Mouse (Mus musculus) gastrocnemius, adult 2 months (tissue): ENCODE results near the gene Gm49661. TPM values are rescaled to one million over a fixed set of nuclear protein-coding genes. Genes with fewer than 3 reads are reported as not detected.
A peak's percentile ranks its signal among the peaks of the same experiment; 100 is the strongest.

ENCODE experiments used
- DNase-seq: peaks from one replicate; pipeline ENCODE4 v3.0.0; 2022
- H3K27ac ChIP-seq: fragments of 200-600 bp; 2 replicates; pipeline ENCODE4 v1.8.1; 2022; ENCODE audit warnings: mild to moderate bottlenecking
- H3K4me3 ChIP-seq: fragments of 200-600 bp; 2 replicates; pipeline ENCODE4 v1.8.1; 2022; ENCODE audit warnings: mild to moderate bottlenecking, moderate library complexity
- CTCF ChIP-seq: fragments of 200-600 bp; IDR thresholded peaks from 2 replicates; pipeline ENCODE4 v1.8.1; 2022; ENCODE audit warnings: antibody characterized with exemption, mild to moderate bottlenecking, moderate library complexity
- intact Hi-C: fragments of 180-260 bp; cut with DNase I; formaldehyde crosslinking; loops from one replicate; pipeline ENCODE4 v1.15.1; 2025
- long read RNA-seq, 2 experiments: library from polyadenylated mRNA; stranded (forward); transcript quantifications; one replicate each; pipeline ENCODE4 v2.0.0; 2021
- total RNA-seq, 2 experiments: library from RNA; stranded (reverse); gene quantifications; 2 replicates each; pipeline ENCODE4 v1.2.3; 2021

Gene Gm49661
- not detected for total RNA-seq
- long read RNA-seq, experiment 1, result 0 reads
- long read RNA-seq, experiment 2, result 0 reads

DNA sequence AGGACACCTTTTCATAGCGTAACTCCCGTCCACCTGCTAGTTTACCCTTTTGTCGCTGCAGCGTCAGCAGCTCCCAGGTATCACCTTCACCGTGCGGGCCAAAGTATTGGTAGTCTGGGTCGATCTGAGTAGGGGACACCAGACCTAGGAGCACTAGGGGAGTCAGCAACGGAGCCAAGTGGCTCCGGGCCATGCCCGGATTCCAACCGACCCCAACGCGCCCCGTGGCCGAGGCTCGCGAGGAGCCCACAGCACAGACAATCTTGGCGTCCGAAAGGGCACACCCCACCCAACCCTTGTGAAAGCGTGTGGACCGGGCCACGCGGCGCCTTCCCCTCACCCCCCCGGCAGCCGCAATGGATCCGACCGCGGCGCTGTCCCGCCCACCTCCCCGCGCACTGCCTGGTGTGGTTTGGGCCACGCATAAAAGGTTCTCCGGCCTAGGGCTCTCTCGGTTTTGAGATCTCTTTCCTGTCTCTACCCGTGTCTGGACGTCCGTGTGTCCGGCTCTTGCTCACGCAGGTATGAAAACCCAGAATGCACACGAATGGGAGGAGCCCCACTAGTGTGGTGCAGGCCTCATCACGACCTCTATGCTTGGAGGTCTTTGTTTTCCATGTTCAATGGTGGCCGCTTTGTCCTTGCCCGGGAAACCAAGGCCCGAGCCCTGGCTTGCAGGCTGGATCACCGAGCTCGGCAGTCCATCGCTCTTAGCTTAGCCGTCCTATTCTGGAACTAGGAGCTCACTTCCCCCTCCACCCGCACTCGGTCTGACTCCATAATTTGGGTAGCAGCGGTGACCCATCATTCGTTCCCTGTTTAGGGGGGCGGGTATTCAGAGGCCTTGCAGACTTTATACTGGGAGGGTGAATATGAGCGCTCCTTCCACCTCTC, at the start of gene Gm49661, which contains the start of the genes Prdx2 and Rnaseh2a:
Gm49661 (minus strand) TSS at position 193 of the 894 bp plus-strand sequence.
Prdx2 (plus strand) TSS at position 347 of the 894 bp plus-strand sequence.
Rnaseh2a (minus strand) TSS at position 527 of the 894 bp plus-strand sequence.
- TF ChIP-seq CTCF, result no peak

DNA sequence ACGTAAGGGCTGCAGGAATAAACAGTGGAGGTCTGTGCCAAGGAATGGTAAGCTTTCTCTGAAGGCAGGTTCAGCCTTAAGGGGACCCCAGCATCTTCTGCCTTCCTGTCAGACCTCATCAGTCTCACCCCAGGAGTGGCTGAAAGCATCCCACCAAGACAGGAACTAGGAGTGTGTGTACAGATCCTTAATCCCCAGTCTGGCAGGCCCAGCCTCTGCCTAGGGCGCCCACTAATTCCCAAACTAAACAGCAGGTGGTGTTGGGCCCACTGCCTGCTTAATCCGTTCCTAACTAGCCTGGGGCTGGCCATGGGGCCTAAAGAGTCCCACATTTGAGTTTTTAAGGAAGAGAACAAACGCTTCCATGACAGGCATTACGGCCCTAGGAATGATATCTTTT, 48.0 kb upstream of the Gm49661 start:
- no peak for DNase-seq
- H3K4me3 ChIP-seq, result no peak overlapping the region

More for the DNA sequence above, at the start of gene Gm49661, which contains the start of the genes Prdx2 and Rnaseh2a:
- peak within 1 kb of the TSS; percentile 81 for H3K4me3 ChIP-seq
- peak within 1 kb of the TSS; percentile 94 for H3K27ac ChIP-seq
- DNase-seq, result peak; percentile 83
- intact Hi-C loops, result loop anchor here (5.0 to 10.0 kb wide), 2 partner anchors 58 to 305 kb away; partner anchors contain the start of genes Asna1, Ier2 and Trir

GRCm38 (mm10) chr8:85016724-85017123, 47.5 kb upstream of the Gm49661 start:
- DNase-seq, result no peak
- intact Hi-C loops, result no loop called here
- no peak for TF ChIP-seq CTCF
- Histone ChIP-seq H3K27ac (no peak overlapping the region), H3K4me3 (no peak overlapping the region)

More for the DNA sequence above, 48.0 kb upstream of the Gm49661 start:
- TF ChIP-seq CTCF, result no peak
- no peak overlapping the region for H3K27ac ChIP-seq
- intact Hi-C loops, result no loop called here

GRCm38 (mm10) chr8:85014431-85014830, 45.2 kb upstream of the Gm49661 start, which contains the start of gene Best2:
Gene Best2, minus strand, starts transcription at chr8:85014531.
- no peak for DNase-seq
- no peak for TF ChIP-seq CTCF
- Histone ChIP-seq H3K27ac (no peak within 1 kb of the TSS), H3K4me3 (peak within 1 kb of the TSS; percentile 57)
- intact Hi-C loops, result no loop called here

- DNase-seq, result peak; percentile 72
Observed at GRCm38 (mm10) chr8:85013230-85013840, 44.1 kb upstream of the Gm49661 start.

DNA sequence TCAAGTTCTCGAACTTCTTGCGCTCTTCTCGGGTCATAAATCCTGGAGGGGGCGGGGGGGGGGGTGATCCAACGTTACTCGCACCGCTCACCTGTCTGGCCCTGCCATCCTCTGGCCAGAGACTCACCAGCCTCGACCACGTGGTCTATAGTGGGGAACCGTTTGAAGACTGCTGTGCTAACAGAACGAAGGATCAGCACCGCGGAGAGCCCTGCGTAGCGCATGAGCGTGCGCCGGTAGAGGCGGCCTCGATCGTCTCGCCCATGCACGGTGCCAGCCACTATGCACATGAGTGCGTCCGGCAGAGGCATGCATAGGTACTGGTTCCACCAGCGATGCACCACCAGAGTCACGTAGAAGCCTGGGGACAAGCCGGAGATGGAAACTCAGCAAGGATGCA, 42.0 kb upstream of the Gm49661 start:
- peak; percentile 10 for DNase-seq
- H3K27ac ChIP-seq, result no peak overlapping the region
- intact Hi-C loops, result no loop called here
- no peak for TF ChIP-seq CTCF
- H3K4me3 ChIP-seq, result no peak overlapping the region

More at GRCm38 (mm10) chr8:85013230-85013840, 44.1 kb upstream of the Gm49661 start:
- peak; percentile 62 for TF ChIP-seq CTCF
- intact Hi-C loops, result no loop called here
- Histone ChIP-seq H3K27ac (no peak overlapping the region), H3K4me3 (peak overlapping the region; percentile 57)

- DNase-seq, result peak; percentile 45
- TF ChIP-seq CTCF, result peak; percentile 56
- Histone ChIP-seq H3K4me3 (no peak overlapping the region), H3K27ac (no peak overlapping the region)
- intact Hi-C loops, result no loop called here
Observed at GRCm38 (mm10) chr8:85007686-85008085, 38.5 kb upstream of the Gm49661 start.

- intact Hi-C loops, result no loop called here
- DNase-seq, result peak; percentile 94
- peak overlapping the region; percentile 39; the same call in 1 of the 2 replicates for H3K27ac ChIP-seq
- peak; percentile 97 for TF ChIP-seq CTCF
- H3K4me3 ChIP-seq, result peak overlapping the region; percentile 47
Observed at GRCm38 (mm10) chr8:84997649-84998295, 28.5 kb upstream of the Gm49661 start.

- H3K27ac ChIP-seq, result no peak overlapping the region
- no peak overlapping the region for H3K4me3 ChIP-seq
- DNase-seq, result peak; percentile 12
- intact Hi-C loops, result no loop called here
- no peak for TF ChIP-seq CTCF
Observed at GRCm38 (mm10) chr8:84996978-84997377, 27.7 kb upstream of the Gm49661 start.

DNA sequence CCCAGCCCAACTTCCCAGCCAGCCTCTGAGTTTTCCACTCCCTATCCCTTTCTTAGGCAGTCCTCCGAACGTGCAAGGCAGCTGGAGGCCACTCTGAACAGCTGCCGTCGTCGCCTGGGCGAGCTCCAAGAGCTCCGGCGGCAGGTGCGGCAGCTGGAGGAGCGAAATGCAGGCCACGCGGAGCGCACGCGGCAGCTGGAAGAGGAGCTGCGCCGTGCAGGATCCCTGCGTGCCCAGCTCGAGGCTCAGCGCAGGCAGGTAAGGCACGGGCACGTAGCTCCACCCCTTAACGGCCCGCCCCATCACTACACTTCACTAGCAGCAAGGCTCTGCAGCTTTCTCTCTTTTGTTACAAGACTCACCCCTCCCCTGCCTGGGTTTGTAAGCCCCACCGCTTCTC, 26.4 kb upstream of the Gm49661 start:
- intact Hi-C loops, result no loop called here
- Histone ChIP-seq H3K4me3 (no peak overlapping the region), H3K27ac (no peak overlapping the region)
- TF ChIP-seq CTCF, result no peak
- DNase-seq, result peak; percentile 42

DNA sequence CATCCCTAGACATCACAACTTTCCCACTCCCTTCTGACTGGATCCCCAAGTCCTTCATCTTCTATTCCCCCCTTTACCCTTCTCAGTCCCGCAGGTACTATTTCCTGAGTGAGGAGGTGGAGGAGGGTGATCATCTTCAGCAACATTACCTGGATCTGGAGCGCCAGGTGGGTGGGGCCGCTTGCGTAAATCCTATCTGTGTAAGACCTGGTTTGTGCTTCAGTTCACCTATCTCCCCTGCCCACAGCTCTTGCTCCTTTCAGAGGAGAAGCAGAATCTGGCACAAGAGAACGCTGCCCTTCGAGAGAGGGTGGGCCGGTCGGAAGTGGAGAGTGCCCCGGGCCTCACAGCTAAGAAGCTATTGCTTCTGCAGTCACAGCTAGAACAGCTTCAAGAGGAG, 25.1 kb upstream of the Gm49661 start:
- TF ChIP-seq CTCF, result no peak
- no peak for DNase-seq
- H3K4me3 ChIP-seq, result no peak overlapping the region
- intact Hi-C loops, result no loop called here
- H3K27ac ChIP-seq, result no peak overlapping the region

- no peak for TF ChIP-seq CTCF
- intact Hi-C loops, result loop anchor here (1.0 kb wide), 1 partner anchor 16 kb away; no protein-coding TSS in a partner anchor
- H3K4me3 ChIP-seq, result peak overlapping the region; percentile 83
- DNase-seq, result no peak
- H3K27ac ChIP-seq, result peak overlapping the region; percentile 90
Observed at GRCm38 (mm10) chr8:84990836-84991235, 21.6 kb upstream of the Gm49661 start.
